Mouse (Mus musculus) urinary bladder, adult 2 months (tissue): ENCODE results near the gene Mtx1. TPM values are rescaled to one million over a fixed set of nuclear protein-coding genes. Genes with fewer than 3 reads are reported as not detected.
"Not testable (repeated sequence)": the region's sequence is repeated elsewhere in the genome, so short reads cannot be mapped to it uniquely, and the experiment has no call there.

Experiments
- DNase-seq: peaks from one replicate; pipeline ENCODE4 v3.0.0; 2022; ENCODE audit warnings: low spot score
- polyA plus RNA-seq: library from polyadenylated mRNA; depleted of rRNA; stranded (reverse); fragments of >200 nt; gene quantifications from 2 replicates; pipeline ENCODE4 v1.2.3, GENCODE M21; 2012

Gene Mtx1
- polyA plus RNA-seq, 1 experiment: 131 TPM

DNA sequence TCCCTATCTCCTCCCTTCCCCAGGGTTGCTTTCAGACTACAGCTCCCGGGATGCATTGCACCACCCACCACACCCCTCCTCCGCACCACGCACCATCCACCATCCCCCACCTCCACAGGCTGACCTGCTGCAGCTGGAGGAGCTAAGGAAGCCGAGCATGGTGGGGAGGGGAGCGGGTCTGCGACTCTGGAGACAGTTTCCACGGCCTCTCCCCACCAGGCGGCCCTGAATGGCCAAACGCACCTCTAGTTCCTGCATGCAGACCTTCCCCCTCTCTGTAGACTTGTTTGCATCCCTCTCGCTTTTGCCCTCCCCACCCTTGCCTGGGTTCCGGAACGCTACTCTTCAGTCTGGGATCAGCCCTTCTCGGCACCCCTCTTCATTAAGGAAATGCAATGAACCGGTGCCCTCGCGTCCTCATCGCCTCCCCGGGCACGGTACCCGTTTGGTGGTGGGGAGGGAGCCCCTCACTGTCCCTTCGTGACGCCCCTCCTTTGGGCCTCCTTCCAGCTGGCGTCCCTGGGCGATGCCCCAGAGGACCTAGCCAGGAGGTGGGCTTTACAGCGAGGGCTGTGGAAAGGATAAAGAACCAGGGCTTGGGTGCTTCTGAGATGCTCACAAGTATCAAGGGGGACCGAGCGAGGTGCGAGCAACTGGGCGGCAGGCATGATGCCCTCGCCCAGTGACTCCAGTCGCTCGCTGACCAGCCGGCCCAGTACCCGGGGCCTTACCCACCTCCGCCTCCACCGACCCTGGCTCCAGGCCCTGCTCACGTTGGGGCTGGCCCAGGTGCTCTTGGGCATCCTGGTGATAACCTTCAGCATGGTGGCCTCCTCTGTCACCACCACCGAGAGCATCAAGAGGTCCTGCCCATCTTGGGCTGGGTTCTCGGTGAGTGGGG is 43.6 kb downstream of the Mtx1 start, which contains the start of gene Fam189b:
Fam189b (plus strand) TSS at position 86 of the 901 bp plus-strand sequence.
- peak; percentile 56 for DNase-seq

DNA sequence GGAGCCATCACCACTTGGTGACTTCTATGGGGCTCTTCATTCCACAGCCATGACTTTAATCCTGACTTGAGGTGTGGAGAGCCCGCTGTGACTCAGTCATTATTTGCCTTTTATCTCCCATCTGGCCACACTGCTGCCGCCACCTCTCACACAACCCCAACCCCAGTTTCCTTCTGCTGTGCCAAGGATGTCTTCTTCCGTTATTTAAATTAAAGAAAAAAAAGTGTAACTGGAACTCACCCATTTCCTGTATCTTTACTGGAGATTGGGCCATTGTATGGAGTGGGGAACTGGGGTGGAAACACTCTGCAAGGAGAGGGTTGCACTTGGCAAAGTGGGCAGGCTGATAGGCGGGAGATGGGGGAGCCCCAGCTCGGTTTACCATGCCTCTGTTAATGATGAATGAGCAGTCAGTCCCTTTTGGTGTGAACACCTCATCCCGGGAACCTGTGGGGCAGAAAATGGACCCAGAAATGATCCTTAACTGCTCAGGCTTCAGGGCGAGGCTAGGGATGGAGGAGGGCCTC is 44.3 kb downstream of the Mtx1 start:
- no peak for DNase-seq

GRCm38 (mm10) chr3:89181749-89182500 is 45.0 kb downstream of the Mtx1 start:
- DNase-seq: peak; percentile 20

GRCm38 (mm10) chr3:89179056-89179455 is 47.8 kb downstream of the Mtx1 start:
- no peak for DNase-seq

- DNase-seq: no peak
These were observed 48.8 kb downstream of the Mtx1 start for GRCm38 (mm10) chr3:89178107-89178385.

DNA sequence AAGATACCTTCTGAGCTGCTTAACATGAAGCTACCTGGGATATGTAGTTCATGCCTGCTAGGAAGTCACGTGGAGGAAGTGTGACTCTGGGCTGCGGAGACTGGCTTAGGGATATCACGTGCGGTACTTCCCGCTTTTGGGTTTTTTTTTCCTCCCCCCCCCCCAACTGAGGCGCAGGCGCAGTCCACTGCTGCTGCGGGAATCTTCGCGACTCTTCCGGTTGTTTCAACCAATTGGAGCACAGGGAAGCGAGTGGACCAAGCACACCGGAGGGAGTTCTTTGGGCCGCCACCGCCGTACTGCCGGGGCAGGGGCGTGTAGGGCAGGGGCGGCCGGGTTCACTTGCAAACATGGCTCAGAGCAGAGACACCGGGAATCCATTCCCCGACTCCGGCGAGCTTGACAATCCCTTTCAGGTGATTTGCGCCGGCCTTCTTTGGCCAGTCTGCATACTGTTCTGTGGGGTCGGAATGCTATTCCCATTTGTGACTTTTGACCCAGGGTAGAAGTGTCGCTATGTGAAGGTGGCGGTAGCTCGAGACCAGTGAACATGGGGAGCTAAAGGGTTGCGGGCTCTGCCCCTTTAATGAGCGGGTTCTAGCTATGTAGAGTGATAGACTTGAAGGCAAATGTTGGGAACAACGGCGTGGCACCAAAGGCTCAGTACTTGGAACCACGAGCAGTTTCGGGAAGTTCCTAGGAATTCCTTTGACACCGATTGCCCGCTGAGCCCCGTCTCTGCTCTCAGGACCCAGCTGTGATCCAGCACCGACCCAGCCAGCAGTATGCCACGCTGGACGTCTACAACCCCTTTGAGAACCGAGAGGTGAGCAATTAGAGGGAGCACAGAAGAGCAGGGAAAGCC is 49.4 kb downstream of the Mtx1 start, which contains the start of gene Scamp3:
Scamp3 (plus strand) TSS at position 232 of the 865 bp plus-strand sequence.
- peak; percentile 66 for DNase-seq

DNA sequence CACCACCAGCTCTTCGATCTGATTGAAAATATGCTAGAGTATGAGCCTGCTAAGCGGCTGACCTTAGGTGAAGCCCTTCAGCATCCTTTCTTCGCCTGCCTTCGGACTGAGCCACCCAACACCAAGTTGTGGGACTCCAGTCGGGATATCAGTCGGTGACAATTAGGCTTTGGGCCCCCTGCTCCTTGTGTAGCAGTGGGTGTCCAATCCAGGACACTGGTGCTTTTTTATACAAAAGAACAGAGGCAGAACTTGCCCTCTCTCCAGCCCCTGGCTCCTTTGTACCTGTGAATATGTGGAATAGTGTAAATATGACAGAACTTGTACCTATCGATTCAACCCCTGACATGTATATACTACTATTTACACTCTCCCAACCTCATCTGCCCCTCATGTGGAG is 50.5 kb downstream of the Mtx1 start:
- no peak for DNase-seq

DNA sequence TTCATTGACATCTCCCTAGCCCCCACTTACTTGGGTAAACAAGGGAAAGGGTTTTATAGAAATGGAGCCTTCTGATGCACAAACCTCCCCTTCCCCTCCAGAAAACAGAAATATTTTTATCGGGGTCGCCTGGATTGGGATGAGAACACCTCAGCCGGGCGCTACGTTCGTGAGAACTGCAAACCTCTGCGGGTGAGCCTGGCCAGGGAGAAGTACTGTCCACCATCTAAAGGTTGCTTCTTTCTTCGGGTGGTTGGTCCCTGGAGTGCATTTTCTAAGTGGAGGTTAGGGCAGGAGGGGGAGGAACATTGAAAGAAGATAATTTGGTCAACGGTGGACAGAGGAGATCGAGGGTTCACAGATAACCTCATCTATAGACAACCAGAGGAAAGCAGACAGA is 51.3 kb downstream of the Mtx1 start:
- DNase-seq: no peak

DNA sequence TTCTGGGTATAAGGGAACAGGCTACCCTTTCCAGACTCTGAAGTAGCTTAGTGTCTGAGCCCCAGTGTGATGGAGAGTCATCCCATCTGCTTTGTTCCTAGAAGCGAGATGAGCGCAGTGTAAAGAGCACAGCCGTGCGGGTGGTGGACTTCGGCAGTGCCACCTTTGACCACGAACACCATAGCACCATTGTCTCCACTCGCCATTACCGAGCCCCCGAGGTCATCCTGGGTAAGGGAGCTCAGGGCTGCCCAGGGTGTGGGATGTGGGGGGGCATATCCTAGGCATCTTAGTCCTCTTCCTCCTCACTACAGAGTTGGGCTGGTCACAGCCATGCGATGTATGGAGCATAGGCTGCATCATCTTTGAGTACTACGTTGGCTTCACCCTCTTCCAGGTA is 52.0 kb downstream of the Mtx1 start:
- no peak for DNase-seq

DNA sequence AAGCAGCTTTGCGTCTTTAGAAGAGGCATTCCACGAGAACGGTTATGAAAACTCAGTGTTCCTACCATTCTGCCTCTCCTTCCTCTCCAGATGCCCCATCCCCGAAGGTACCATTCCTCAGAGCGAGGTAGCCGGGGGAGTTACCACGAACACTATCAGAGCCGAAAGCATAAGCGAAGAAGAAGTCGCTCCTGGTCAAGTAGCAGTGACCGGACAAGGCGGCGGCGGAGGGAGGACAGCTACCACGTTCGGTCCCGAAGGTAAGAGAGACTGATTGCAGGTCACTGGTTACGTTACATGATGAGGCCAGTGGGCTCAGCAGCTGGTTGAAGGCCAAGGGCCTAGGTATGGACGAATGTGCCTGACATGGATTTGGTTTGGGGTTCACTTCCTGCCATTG is 59.9 kb downstream of the Mtx1 start:
- no peak for DNase-seq

GRCm38 (mm10) chr3:89165268-89165870 is 61.5 kb downstream of the Mtx1 start:
- DNase-seq: no peak

GRCm38 (mm10) chr3:89164506-89165267 is 62.2 kb downstream of the Mtx1 start, which contains the start of gene Clk2:
Gene Clk2, plus strand, starts transcription at chr3:89164795.
- peak; percentile 94 for DNase-seq

DNA sequence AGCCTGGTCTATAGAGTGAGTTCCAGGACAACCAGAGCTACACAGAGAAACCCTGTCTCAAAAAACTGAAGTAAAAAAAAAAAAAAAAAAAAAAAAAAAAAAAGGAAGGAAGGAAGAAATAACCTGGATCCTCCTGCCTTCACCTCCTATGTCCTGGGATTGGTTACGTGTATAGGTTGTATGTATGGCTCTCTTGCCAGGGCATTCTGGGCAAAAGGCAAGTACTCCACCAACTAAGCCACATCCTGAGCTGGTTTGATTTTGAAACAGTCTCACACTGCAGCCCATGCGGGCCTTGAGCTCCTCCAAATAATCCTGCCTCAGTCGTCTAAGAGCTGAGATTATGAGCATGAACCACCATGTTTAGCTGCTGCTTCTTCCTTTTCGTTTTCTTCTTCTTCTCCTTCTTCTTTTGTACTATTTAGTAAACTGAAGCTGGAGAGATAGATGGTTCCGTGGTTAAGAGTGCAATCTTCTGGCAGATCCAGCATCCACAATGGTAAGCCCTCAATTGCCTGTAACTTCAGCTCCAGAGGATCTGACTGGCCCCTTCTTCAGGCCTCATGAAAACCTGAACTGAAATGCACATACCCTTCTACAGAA is 63.1 kb downstream of the Mtx1 start:
- DNase-seq: no peak

DNA sequence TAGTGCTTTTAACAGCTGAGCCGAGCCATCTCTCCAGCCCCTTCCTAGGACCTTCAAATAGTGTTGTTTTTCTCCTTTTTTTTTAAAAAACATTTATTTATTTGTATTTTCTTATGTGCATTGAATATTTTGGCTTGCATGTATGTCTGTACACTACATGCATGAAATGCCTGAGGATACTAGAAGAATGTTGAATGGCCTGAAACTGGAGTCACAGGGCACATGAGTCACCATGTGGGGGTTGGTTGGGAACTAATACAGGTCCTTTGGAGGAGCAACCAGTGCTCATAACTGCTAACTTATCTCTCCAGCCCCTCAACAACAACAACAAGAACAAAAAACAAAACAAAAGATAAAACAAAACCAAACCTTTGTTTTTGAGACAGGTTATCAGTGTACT is 63.8 kb downstream of the Mtx1 start:
- no peak for DNase-seq

GRCm38 (mm10) chr3:89161786-89162185 is 65.1 kb downstream of the Mtx1 start:
- no peak for DNase-seq

- not testable (repeated sequence) for DNase-seq
These were observed 65.7 kb downstream of the Mtx1 start for GRCm38 (mm10) chr3:89161207-89161606.

DNA sequence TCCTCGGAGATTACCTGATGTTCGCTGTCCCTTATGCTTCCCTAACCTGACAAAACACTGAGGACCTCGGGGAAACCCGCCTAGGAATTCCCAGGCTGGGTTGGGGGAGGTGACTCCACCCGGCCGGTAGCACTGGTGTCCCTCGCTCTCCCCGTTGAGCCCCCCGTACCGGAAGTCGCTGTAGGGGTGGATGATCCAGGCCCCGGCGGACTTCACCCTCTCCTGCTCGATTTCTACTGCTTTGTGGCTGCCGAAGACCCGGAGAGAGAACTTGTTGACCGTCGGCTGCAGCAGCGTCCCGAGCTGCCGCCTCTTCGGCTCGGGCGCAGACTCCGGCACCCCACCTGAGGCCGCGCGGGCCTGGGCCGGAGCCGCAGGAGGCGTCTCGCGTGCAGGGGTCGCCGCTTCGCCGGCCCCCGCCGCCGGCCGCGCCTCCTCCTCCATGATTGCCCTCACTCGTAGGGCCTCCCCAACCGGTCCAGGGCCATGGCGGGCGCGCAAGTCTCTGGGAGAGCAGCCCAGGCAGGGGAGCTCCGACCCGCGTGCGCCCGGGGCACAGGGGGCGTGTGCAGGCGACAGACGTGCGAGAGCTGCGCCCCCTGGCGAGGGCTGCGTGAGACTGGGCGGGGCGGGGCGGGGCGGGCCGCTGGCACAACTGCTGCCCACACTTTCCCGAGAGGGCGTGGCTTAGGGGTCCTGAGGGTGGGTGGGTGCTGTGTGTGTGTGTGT is 67.1 kb downstream of the Mtx1 start, which contains the start of gene Hcn3:
Hcn3 (minus strand) TSS at position 581 of the 729 bp plus-strand sequence.
- DNase-seq: no peak

GRCm38 (mm10) chr3:89159211-89159610 is 67.7 kb downstream of the Mtx1 start:
- no peak for DNase-seq
